Mouse (Mus musculus) lung, embryonic 14.5 days (tissue): ENCODE results near the gene Arap2. TPM values are rescaled to one million over a fixed set of nuclear protein-coding genes. Genes with fewer than 3 reads are reported as not detected.
A peak's percentile ranks its signal among the peaks of the same experiment; 100 is the strongest.

Experiments
- ATAC-seq: fragments of 200-750 bp; cut with Nextera tagmentation; 2 replicates; pipeline ENCODE4 v1.8.0; 2017; ENCODE audit warnings: mild to moderate bottlenecking, moderate TSS enrichment, moderate library complexity; ENCODE audit not compliant: insufficient read depth
- DNase-seq: peaks from one replicate; pipeline ENCODE4 v3.0.0-alpha.2; 2015
- H3K27ac ChIP-seq: fragments of 300-500 bp; sonication (generic); 2 replicates; pipeline ENCODE4 v1.5.1; 2014; ENCODE audit warnings: low read depth, mild to moderate bottlenecking, moderate library complexity
- H3K27me3 ChIP-seq: fragments of 300-500 bp; sonication (generic); 2 replicates; pipeline ENCODE4 v1.6.1; 2014; ENCODE audit warnings: low read length, control low read depth; ENCODE audit not compliant: insufficient read depth
- H3K36me3 ChIP-seq: fragments of 300-500 bp; sonication (generic); 2 replicates; pipeline ENCODE4 v1.6.1; 2014; ENCODE audit warnings: control low read depth; ENCODE audit not compliant: insufficient read depth
- H3K4me1 ChIP-seq: fragments of 300-500 bp; sonication (generic); 2 replicates; pipeline ENCODE4 v1.6.1; 2014; ENCODE audit warnings: antibody characterized with exemption, control low read depth; ENCODE audit not compliant: insufficient read depth
- H3K4me2 ChIP-seq: fragments of 300-500 bp; sonication (generic); 2 replicates; pipeline ENCODE4 v1.6.1; 2014; ENCODE audit warnings: mild to moderate bottlenecking
- H3K4me3 ChIP-seq: fragments of 300-500 bp; sonication (generic); 2 replicates; pipeline ENCODE4 v1.5.1; 2014; ENCODE audit warnings: low read depth, low read length
- H3K9ac ChIP-seq: fragments of 300-500 bp; sonication (generic); 2 replicates; pipeline ENCODE4 v1.6.1; 2014
- H3K9me3 ChIP-seq: fragments of 300-500 bp; sonication (generic); 2 replicates; pipeline ENCODE4 v1.6.1; 2016; ENCODE audit warnings: low read depth, low read length, control low read depth
- CTCF ChIP-seq: IDR thresholded peaks from 2 replicates; pipeline ENCODE4 v1.5.1; 2016; ENCODE audit warnings: antibody characterized with exemption, low read depth
- WGBS: fragments of 180-500 bp; shearing (Covaris S2); extraction: QIAGEN DNeasy Blood & Tissue Kit; methylation state at CpG from one replicate; pipeline ENCODE4 v1.1.7; 2014; 5-methylcytosine and 5-hydroxymethylcytosine counted together
- polyA plus RNA-seq: library from polyadenylated mRNA; unstranded; fragments of >200 nt; fragmentation: Nextera tagmentation; extraction: Ambion mirVana; gene quantifications from 2 replicates; pipeline ENCODE4 v1.2.1, GENCODE M21; 2014

Gene Arap2
- polyA plus RNA-seq, 1 experiment from 2014 or later, result 7.0 TPM

DNA sequence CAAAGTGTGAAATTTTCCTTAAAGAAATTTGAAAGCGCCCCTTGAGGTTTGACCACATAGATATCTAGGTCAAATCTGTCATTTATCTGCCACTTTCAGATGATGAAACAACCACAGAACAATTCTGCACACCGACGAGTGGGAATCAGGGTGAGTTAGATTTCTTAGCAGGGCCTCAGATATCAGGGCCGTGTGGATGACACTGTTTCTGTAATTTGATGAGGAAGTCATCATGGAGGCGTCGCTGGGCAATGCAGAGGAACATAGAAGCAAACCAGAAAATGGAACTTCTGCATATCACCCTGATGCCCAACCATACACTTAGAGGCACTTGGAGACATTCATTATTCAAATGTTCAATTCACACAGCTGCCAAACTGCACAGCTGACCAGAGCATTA is 55.0 kb downstream of the Arap2 start:
- TF ChIP-seq CTCF, result no peak
- WGBS, result 56% methylated on average over 6 of the region's 6 CpGs

DNA sequence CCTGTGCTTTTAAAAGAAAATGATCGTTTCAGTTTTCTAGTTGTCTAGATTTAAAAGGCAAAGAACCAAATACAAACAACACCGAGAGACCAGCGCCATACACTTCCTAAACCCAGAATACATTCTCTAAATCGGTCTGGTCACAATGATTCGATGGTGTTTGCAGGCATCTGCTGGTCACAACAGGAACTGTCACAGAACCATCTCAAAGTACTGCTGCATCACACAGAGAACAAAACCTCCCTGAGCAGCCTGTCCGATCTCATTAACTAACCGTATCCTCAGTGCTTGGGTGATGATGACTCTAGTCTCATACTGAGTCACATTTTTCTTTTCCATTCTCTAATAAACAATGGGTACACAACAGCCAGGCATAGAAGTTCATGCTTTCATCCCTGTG is 59.1 kb downstream of the Arap2 start:
- no peak overlapping the region for H3K4me2 ChIP-seq
- H3K9me3 ChIP-seq, result no peaks in the 10 kb centered on the region
- peak; percentile 71; the same call in 1 of the 2 replicates for ATAC-seq
- no peak overlapping the region for H3K9ac ChIP-seq
- WGBS, result 55% methylated on average over 7 of the region's 7 CpGs
- no peak overlapping the region for H3K4me3 ChIP-seq
- no peaks in the 10 kb centered on the region for H3K27me3 ChIP-seq
- H3K27ac ChIP-seq, result no peak overlapping the region
- no peaks in the 10 kb centered on the region for H3K36me3 ChIP-seq
- TF ChIP-seq CTCF, result peak; percentile 69
- no peaks in the 10 kb centered on the region for H3K4me1 ChIP-seq
- DNase-seq, result peak; percentile 71

More for the DNA sequence above, 55.0 kb downstream of the Arap2 start:
- Histone ChIP-seq H3K27ac (no peak overlapping the region), H3K4me3 (no peak overlapping the region), H3K36me3 (no peaks in the 10 kb centered on the region), H3K4me2 (no peak overlapping the region), H3K9me3 (no peaks in the 10 kb centered on the region), H3K4me1 (no peaks in the 10 kb centered on the region), H3K9ac (no peak overlapping the region), H3K27me3 (no peaks in the 10 kb centered on the region)
- DNase-seq (no peak), ATAC-seq (no peak)

DNA sequence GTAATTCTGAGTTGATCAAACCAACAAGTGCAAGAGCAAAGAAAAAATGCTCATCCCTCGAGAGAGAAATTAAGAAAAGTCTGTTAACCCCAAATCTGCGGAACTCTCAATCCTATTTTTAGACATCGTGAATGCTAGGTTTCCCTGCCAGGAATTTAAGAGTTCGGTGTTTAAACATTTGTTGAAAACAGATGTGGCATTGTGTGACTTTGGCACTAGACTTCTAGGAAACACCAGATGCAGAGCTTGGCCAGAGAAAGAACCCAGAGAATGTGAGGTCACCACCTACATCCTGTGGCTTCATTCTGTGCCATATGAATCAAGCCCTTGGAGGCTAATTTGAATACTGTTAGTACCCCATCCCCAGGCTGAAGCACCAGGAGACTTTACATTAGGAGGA is 76.0 kb downstream of the Arap2 start:
- Histone ChIP-seq H3K4me1 (no peaks in the 10 kb centered on the region), H3K9me3 (no peaks in the 10 kb centered on the region), H3K4me2 (no peak overlapping the region), H3K27ac (no peak overlapping the region), H3K27me3 (no peaks in the 10 kb centered on the region), H3K4me3 (no peak overlapping the region), H3K9ac (no peak overlapping the region), H3K36me3 (no peaks in the 10 kb centered on the region)
- TF ChIP-seq CTCF, result no peak
- ATAC-seq, result no peak
- 55% methylated on average over 4 of the region's 4 CpGs for WGBS
- DNase-seq, result no peak

DNA sequence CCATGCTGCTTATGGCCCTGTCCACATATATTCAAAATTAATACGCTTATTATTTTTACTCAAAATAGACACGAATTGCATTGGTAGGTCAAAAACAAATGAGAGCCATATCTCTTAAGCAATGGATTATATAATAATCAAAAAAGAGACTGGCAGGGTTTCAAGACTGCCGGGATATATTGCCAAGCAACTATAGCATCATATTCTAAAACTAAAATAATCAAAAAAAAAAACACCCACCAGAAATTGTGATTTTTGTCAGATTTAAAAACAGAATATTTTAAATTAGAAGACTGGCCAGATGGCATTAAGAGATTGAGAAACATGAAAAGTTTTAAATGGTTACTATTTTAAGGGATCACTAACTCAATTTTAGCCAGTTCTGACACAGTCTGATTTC is 82.2 kb downstream of the Arap2 start:
- no peak overlapping the region for H3K27ac ChIP-seq
- H3K4me3 ChIP-seq, result no peak overlapping the region
- no peak for TF ChIP-seq CTCF
- 77% methylated on average over 3 of the region's 3 CpGs for WGBS
- no peak for DNase-seq
- H3K27me3 ChIP-seq, result no peaks in the 10 kb centered on the region
- H3K4me1 ChIP-seq, result no peaks in the 10 kb centered on the region
- H3K4me2 ChIP-seq, result no peak overlapping the region
- H3K36me3 ChIP-seq, result no peaks in the 10 kb centered on the region
- ATAC-seq, result no peak
- no peak overlapping the region for H3K9ac ChIP-seq
- H3K9me3 ChIP-seq, result no peaks in the 10 kb centered on the region

DNA sequence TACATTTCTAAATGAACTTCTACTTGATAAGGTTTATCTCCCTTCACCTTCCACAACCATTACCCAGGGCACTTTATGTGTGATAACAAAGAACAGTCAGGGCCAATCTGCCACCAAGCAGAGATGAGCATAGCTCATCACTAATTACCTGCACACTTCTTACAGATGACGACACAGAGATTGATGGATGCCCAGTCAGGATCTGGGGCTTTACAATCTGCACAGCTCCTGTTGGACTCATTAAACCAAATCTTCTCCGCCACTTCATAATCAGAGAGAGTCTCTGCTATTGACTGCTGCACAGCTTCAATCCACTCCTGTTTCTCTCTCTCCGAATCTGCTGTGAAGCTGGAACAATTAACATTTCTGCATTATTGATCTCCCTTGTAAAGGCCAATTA is 82.8 kb downstream of the Arap2 start:
- Histone ChIP-seq H3K4me3 (no peak overlapping the region), H3K27me3 (no peaks in the 10 kb centered on the region), H3K4me2 (no peak overlapping the region), H3K9me3 (no peaks in the 10 kb centered on the region), H3K27ac (no peak overlapping the region), H3K9ac (no peak overlapping the region), H3K36me3 (no peaks in the 10 kb centered on the region), H3K4me1 (no peaks in the 10 kb centered on the region)
- DNase-seq (no peak), ATAC-seq (no peak)
- TF ChIP-seq CTCF, result no peak
- 81% methylated on average over 3 of the region's 3 CpGs for WGBS

DNA sequence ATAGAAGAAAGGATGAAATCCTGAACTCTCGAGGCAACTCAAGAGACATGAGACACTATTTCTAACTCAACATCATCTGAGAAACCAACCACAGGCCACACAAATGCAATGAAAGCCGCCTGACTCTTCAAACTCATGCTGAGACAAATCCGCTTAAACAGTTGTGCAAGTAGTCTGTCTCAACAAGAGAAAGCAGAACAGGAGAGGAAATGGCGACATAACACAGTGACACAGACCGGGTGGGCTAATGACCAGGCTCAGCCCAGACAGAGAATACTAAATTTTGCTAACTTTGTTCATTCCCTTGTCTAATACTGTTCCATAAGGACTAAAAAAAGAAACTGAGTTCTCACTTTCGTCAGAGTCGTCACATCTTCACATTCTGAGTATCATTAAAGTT is 88.6 kb downstream of the Arap2 start:
- Histone ChIP-seq H3K27me3 (no peaks in the 10 kb centered on the region), H3K4me1 (no peaks in the 10 kb centered on the region), H3K9ac (no peak overlapping the region), H3K4me2 (no peak overlapping the region), H3K36me3 (no peaks in the 10 kb centered on the region), H3K9me3 (no peaks in the 10 kb centered on the region), H3K4me3 (no peak overlapping the region), H3K27ac (no peak overlapping the region)
- WGBS, result 84% methylated on average over 7 of the region's 7 CpGs
- no peak for TF ChIP-seq CTCF
- ATAC-seq, result no peak
- DNase-seq, result no peak

DNA sequence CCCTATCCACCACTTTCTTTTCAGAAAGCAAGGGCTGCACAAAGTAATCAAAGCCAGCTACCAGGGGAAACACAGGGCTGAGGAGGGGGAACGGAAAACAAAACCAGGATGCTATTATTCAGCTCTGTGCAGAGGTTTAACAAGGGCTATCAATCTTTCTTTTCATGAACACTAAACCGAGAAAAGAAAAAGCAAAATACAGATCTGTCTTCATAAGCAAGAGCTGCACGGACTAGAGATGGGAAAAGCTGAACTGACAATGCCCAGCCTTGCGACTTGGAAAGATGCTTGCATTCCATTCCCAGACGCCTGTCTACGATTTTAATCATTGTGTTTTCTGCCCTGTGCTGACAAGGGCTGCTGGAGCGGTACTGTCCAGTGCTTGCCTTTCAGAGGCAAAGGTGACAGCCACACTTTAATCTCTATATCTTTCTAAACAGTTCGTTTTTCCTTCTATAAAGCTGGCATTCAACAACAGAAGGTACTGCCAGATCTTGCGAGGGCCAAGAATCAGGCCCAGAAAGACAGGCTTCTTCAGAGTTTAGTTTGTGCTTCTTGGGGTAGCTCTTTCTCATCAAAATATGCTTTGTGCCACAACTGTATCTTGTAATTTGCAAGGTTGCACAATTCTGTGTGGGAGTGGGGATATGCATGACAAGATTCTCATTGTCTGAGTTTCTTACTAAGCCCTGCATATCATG is 93.1 kb downstream of the Arap2 start:
- H3K36me3 ChIP-seq, result no peaks in the 10 kb centered on the region

More for the DNA sequence above, 93.1 kb downstream of the Arap2 start:
- no peak overlapping the region for H3K4me3 ChIP-seq
- H3K9me3 ChIP-seq, result no peaks in the 10 kb centered on the region
- no peak overlapping the region for H3K27ac ChIP-seq
- ATAC-seq, result peak; percentile 54; the same call in 1 of the 2 replicates
- H3K4me2 ChIP-seq, result peak overlapping the region; percentile 35
- no peak overlapping the region for H3K9ac ChIP-seq
- DNase-seq, result peak; percentile 38
- H3K4me1 ChIP-seq, result no peaks in the 10 kb centered on the region
- TF ChIP-seq CTCF, result no peak
- 23% methylated on average over 9 of the region's 9 CpGs for WGBS
- H3K27me3 ChIP-seq, result no peaks in the 10 kb centered on the region
